Mouse (Mus musculus): Measurements from ENCODE around the gene Zdhhc9.

Zdhhc9 gene

GRCm38 (mm10) chrX:48170368-48170767 is 38.3 kb downstream of the Zdhhc9 start:
- no peak for DNase-seq

- no peak for DNase-seq
Measured at GRCm38 (mm10) chrX:48169892-48170291, 38.8 kb downstream of the Zdhhc9 start.

GRCm38 (mm10) chrX:48158229-48158919 is 50.3 kb downstream of the Zdhhc9 start:
- no peak for DNase-seq

GRCm38 (mm10) chrX:48157396-48157795 is 51.3 kb downstream of the Zdhhc9 start:
- DNase-seq = no peak

GRCm38 (mm10) chrX:48155489-48155888 is 53.2 kb downstream of the Zdhhc9 start:
- no peak for DNase-seq

- DNase-seq = no peak
Measured at GRCm38 (mm10) chrX:48153949-48154348, 54.7 kb downstream of the Zdhhc9 start.

GRCm38 (mm10) chrX:48153414-48153813 is 55.3 kb downstream of the Zdhhc9 start:
- no peak for DNase-seq

GRCm38 (mm10) chrX:48152106-48152505 is 56.6 kb downstream of the Zdhhc9 start:
- DNase-seq = no peak

- DNase-seq = peak; percentile 78
Measured at GRCm38 (mm10) chrX:48147741-48148186, 60.9 kb downstream of the Zdhhc9 start.

GRCm38 (mm10) chrX:48147226-48147625 is 61.5 kb downstream of the Zdhhc9 start:
- DNase-seq = peak; percentile 32

GRCm38 (mm10) chrX:48146262-48146661 is 62.4 kb downstream of the Zdhhc9 start, which contains the start of gene Sash3:
Gene Sash3 (plus strand): TSS chrX:48146436.
- peak; percentile 83 for DNase-seq

- peak; percentile 85 for DNase-seq
Measured at GRCm38 (mm10) chrX:48143415-48144335, 65.0 kb downstream of the Zdhhc9 start.

- peak; percentile 84 for DNase-seq
Measured at GRCm38 (mm10) chrX:48141481-48141880, 67.2 kb downstream of the Zdhhc9 start.

GRCm38 (mm10) chrX:48140286-48140877 is 68.3 kb downstream of the Zdhhc9 start:
- peak; percentile 51 for DNase-seq

- DNase-seq = peak; percentile 62
Measured at GRCm38 (mm10) chrX:48139368-48140285, 69.1 kb downstream of the Zdhhc9 start.

GRCm38 (mm10) chrX:48138539-48139275 is 70.0 kb downstream of the Zdhhc9 start:
- peak; percentile 20 for DNase-seq

GRCm38 (mm10) chrX:48138011-48138410 is 70.7 kb downstream of the Zdhhc9 start:
- peak; percentile 62 for DNase-seq

GRCm38 (mm10) chrX:48136935-48137334 is 71.7 kb downstream of the Zdhhc9 start:
- peak; percentile 87 for DNase-seq

GRCm38 (mm10) chrX:48129167-48129566 is 79.5 kb downstream of the Zdhhc9 start:
- DNase-seq = no peak

GRCm38 (mm10) chrX:48127502-48128218 is 81.0 kb downstream of the Zdhhc9 start:
- DNase-seq = peak; percentile 30
